Mouse (Mus musculus) macrophage (primary cell): Measurements from ENCODE around the gene Cxcr4. TPM values are rescaled to one million over a fixed set of nuclear protein-coding genes. Genes with fewer than 3 reads are reported as not detected.

Experiments
- H3K27ac ChIP-seq: fragments of 350-480 bp; formaldehyde crosslinking; 2 replicates; pipeline ENCODE4 v1.9.0; 2021
- H3K36me3 ChIP-seq: fragments of 350-480 bp; formaldehyde crosslinking; 2 replicates; pipeline ENCODE4 v1.9.0; 2021; ENCODE audit errors: inconsistent target
- H3K4me3 ChIP-seq: fragments of 350-480 bp; formaldehyde crosslinking; 2 replicates; pipeline ENCODE4 v1.9.0; 2021; ENCODE audit errors: inconsistent target
- H3K79me2 ChIP-seq: fragments of 350-480 bp; formaldehyde crosslinking; 2 replicates; pipeline ENCODE4 v1.9.0; 2021; ENCODE audit errors: inconsistent target
- WGBS: methylation state at CpG from one replicate; pipeline ENCODE4 v1.1.7; 2026; ENCODE audit warnings: inconsistent platforms; ENCODE audit not compliant: missing documents; 5-methylcytosine and 5-hydroxymethylcytosine counted together
- polyA plus RNA-seq: library from polyadenylated mRNA; stranded (reverse); fragments of 250-400 nt; gene quantifications from 3 replicates; pipeline ENCODE4 v1.2.4, GENCODE M21; 2018; ENCODE audit warnings: inconsistent platforms

Gene Cxcr4
- polyA plus RNA-seq, 1 experiment from 2014 or later: 91.9 TPM

DNA sequence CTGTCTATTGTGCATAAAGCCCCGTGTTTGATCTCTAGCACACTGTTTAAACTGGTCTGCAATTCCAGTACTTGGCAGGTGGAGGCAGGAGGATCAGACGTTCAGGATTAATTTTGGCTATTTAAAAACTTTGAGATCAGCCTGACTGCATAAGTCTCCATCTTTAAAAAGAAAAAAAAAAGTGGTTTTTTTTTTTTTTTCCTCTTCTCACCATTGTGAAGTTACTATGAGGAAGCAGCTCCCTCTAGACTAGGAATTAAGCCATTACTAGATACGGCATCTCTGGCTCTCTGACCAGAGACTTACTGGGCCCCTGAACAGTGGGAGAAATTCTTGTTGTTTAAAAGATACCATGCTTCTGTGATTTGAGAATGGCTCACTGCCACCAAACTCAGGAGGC, 49.5 kb downstream of the Cxcr4 start:
- H3K4me3 ChIP-seq: no peak overlapping the region
- 91% methylated on average over 3 of the region's 3 CpGs for WGBS
- no peaks in the 10 kb centered on the region for H3K79me2 ChIP-seq
- no peaks in the 10 kb centered on the region for H3K36me3 ChIP-seq
- H3K27ac ChIP-seq: no peak overlapping the region

DNA sequence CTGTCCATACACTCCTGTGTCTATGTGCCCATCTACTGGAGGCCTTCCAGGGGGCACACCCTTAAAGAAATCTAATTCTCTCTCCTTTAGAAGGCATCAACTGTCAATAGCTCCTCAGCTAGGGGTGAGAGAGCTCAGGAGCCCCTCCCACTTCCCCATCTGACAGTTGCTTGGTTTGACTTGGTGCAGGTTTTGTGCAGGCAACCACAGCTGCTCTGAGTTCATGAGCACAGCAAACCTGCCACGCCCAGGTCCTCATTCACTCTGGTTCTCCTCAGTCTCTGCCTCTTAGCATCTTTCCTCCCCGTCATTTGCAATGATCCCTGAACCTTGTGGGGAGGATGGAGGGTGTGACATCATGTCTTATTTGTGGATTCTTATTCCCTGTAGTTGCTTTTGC, 51.9 kb downstream of the Cxcr4 start:
- 50% methylated on average over 2 of the region's 2 CpGs for WGBS
- H3K4me3 ChIP-seq: no peak overlapping the region
- H3K27ac ChIP-seq: no peak overlapping the region
- H3K79me2 ChIP-seq: no peaks in the 10 kb centered on the region
- no peaks in the 10 kb centered on the region for H3K36me3 ChIP-seq

DNA sequence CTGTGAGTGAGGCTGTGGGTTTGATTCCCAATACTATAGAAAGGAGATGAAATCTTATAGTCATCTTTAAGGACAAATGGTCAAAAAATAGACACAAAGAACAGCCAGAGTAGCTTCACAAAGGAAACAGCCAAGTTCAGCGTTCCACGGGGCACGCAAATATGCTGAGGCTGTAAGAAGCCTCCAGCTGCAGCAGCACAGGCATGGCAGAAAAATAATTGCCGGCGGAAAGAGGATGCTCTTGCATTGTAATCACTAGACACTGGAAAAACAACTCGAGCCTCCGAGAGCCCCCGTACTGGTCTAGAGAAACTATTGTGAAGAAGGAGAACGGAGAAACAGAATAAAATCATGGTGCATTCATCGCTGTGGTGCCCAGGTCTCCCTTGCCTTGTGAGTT, 52.5 kb downstream of the Cxcr4 start:
- H3K36me3 ChIP-seq: no peaks in the 10 kb centered on the region
- H3K4me3 ChIP-seq: no peak overlapping the region
- no peaks in the 10 kb centered on the region for H3K79me2 ChIP-seq
- H3K27ac ChIP-seq: no peak overlapping the region
- WGBS: 88% methylated on average over 10 of the region's 10 CpGs

Other genes with a start within 250 kb of the Cxcr4 start
- 23.2 to 176 TPM (median 54.1 TPM) in 3 replicates for gene Mcm6, start 232.6 kb downstream of the Cxcr4 start, polyA plus RNA-seq
- 51.7 to 126 TPM (median 88.1 TPM) in 3 replicates for gene Dars, start 174.9 kb downstream of the Cxcr4 start, polyA plus RNA-seq